Mouse (Mus musculus) kidney, postnatal 25 days (tissue): Measurements from ENCODE around the gene Gpr39.

ENCODE experiments used
- DNase-seq, 2 experiments: peaks; one replicate each; pipeline ENCODE4 v3.0.0; 2021; ENCODE audit warnings: mixed read lengths in 2 of 2

Gpr39 gene

GRCm38 (mm10) chr1:125821101-125821500, 144.3 kb downstream of the Gpr39 start:
- no peak for DNase-seq

- DNase-seq: no peak
These were observed 146.8 kb downstream of the Gpr39 start for GRCm38 (mm10) chr1:125823611-125824010.

GRCm38 (mm10) chr1:125837507-125837906, 160.7 kb downstream of the Gpr39 start:
- peak in 1 of 2 experiments; percentile 16 for DNase-seq

GRCm38 (mm10) chr1:125839746-125840392, 163.1 kb downstream of the Gpr39 start:
- DNase-seq: no peak

- DNase-seq: no peak
These were observed 177.9 kb downstream of the Gpr39 start for GRCm38 (mm10) chr1:125854646-125855045.

- DNase-seq: no peak
These were observed 181.8 kb downstream of the Gpr39 start for GRCm38 (mm10) chr1:125858631-125859030.

- no peak for DNase-seq
These were observed 193.3 kb downstream of the Gpr39 start for GRCm38 (mm10) chr1:125870056-125870455.

- DNase-seq: no peak
These were observed 216.4 kb downstream of the Gpr39 start for GRCm38 (mm10) chr1:125893158-125893557.

GRCm38 (mm10) chr1:125910211-125910870, 233.5 kb downstream of the Gpr39 start:
- DNase-seq: no peak

GRCm38 (mm10) chr1:125910871-125911265, 234.1 kb downstream of the Gpr39 start:
- no peak for DNase-seq

GRCm38 (mm10) chr1:125911337-125911900, 234.6 kb downstream of the Gpr39 start:
- DNase-seq: peak in 1 of 2 experiments; percentile 3

GRCm38 (mm10) chr1:125911901-125912445, 235.2 kb downstream of the Gpr39 start:
- DNase-seq: peak; percentile 2 to 37

- peak in 1 of 2 experiments; percentile 28 for DNase-seq
These were observed 236.1 kb downstream of the Gpr39 start, which contains the start of gene Lypd1 for GRCm38 (mm10) chr1:125912601-125913600. Gene Lypd1, minus strand, starts transcription at chr1:125913101.

- DNase-seq: no peak
These were observed 243.9 kb downstream of the Gpr39 start for GRCm38 (mm10) chr1:125920696-125921095.

- no peak for DNase-seq
These were observed 246.3 kb downstream of the Gpr39 start for GRCm38 (mm10) chr1:125923062-125923461.
